Mouse (Mus musculus) spleen, postnatal 10 days (tissue): ENCODE results near the gene Cbr2.
"Not testable (repeated sequence)": the region's sequence is repeated elsewhere in the genome, so short reads cannot be mapped to it uniquely, and the experiment has no call there.

Experiments
- DNase-seq, 2 experiments: peaks; one replicate each; pipeline ENCODE4 v3.0.0; 2021 to 2022; ENCODE audit warnings: low spot score in 2 of 2

The Cbr2 gene

GRCm38 (mm10) chr11:120731858-120732680, at the start of gene Cbr2:
Gene Cbr2, minus strand, starts transcription at chr11:120732114.
- no peak for DNase-seq

- DNase-seq, result not testable (repeated sequence)
These were observed 49.4 kb upstream of the Cbr2 start for GRCm38 (mm10) chr11:120781361-120781760.

- DNase-seq, result no peak
These were observed 48.0 kb upstream of the Cbr2 start for GRCm38 (mm10) chr11:120779876-120780275.

GRCm38 (mm10) chr11:120777123-120777522, 45.2 kb upstream of the Cbr2 start:
- no peak for DNase-seq

DNA sequence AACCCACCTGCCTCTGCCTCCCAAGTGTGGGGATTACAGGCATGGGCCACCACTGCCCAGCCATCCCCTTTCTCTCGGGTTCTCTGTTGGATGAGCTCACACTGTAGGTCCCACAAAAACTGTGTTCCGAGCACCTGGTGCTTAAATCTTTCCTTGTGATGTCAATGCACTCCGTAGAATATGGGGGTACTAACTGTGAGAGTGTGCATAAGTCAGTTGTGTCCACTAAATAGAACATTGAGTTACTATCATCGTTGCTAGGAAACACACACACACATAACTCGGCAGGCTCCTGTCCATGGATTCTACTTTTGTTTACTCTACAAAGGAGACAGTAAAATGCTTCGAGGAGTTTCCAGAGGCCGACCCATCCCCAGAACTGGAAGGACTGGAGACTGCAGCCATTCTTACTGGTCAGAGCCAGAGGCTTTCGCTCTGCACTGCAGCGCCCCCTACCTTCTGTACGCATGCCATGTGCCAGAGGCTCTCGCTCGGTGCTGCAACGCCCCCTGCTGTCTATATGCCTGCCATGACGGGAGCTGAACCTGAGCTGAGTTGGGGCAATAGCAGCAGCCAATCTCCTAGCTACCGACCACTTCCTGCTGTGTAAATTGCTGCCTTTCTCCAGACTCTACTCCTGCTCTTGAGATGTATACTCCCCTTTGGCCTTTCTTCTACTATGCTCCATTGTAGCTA, 44.0 kb upstream of the Cbr2 start:
- peak; percentile 87 to 95 for DNase-seq

DNA sequence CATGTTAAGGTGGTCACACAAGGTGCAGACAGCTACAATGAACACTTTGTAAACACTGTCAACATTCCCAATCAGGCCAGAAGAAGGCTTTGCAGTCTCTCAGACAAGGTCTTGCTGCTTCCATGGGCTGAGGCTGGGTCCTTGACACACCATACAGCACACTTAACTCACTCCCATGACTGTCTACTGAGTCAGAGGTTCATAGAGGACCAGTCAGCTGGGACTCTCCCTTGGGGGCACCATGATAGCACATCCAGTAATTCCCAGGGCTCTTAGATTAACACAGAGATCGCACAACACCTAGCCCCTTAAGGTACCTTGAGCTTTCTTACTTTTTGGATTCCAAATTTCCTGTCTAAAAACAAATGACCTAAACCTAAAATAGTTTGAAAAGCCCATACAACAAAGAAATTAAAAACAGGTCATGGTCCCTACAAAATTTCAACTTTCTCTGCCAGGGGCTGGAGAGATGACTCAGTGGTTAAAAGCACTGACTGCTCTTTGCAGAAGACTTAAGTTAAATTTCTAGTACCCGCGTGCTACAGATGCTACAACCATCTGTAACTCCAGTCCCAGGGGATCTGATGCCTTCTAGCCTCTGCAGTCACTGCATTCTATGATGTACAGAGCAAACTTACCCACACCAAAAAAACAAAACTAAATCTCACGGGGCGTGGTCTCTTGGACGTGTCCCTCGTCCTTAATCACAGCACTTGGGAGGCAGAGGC, 41.7 kb upstream of the Cbr2 start:
- no peak for DNase-seq

GRCm38 (mm10) chr11:120772749-120773148, 40.8 kb upstream of the Cbr2 start:
- no peak for DNase-seq

DNA sequence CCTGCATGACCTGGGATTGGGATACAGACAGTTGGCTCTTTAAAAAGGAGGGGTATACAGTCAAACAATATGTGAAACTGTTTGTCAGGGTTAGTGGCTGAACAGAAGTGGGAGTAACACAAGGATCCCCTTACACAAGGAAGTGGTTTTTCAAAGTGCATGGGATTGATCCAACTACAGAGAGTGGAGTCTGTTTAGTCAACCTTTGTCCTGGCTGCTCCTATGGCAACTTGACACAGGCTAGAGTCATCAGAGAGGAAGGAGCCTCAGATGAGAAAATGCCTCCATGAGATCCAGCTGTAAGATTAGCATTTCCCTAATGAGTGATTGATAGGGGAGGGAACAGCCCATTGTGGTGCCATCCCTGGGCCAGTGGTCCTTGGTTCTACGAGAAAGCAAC, 36.3 kb upstream of the Cbr2 start:
- DNase-seq, result no peak

DNA sequence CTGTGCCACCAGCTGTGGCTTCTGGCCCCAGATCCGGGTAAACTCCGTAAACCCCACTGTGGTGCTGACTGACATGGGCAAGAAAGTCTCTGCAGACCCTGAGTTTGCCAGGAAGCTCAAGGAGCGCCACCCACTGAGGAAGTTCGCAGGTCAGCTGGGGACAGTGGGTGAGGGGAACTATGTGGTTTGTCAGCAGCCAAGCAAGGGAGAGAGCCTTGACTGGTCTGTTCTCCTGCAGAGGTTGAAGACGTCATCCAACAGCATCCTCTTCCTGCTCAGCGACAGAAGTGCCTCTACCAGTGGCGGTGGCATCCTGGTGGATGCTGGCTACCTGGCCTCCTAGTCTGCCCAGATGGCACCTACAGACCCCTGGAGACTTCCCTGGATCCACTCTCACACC, 35.1 kb upstream of the Cbr2 start:
- DNase-seq, result not testable (repeated sequence)

DNA sequence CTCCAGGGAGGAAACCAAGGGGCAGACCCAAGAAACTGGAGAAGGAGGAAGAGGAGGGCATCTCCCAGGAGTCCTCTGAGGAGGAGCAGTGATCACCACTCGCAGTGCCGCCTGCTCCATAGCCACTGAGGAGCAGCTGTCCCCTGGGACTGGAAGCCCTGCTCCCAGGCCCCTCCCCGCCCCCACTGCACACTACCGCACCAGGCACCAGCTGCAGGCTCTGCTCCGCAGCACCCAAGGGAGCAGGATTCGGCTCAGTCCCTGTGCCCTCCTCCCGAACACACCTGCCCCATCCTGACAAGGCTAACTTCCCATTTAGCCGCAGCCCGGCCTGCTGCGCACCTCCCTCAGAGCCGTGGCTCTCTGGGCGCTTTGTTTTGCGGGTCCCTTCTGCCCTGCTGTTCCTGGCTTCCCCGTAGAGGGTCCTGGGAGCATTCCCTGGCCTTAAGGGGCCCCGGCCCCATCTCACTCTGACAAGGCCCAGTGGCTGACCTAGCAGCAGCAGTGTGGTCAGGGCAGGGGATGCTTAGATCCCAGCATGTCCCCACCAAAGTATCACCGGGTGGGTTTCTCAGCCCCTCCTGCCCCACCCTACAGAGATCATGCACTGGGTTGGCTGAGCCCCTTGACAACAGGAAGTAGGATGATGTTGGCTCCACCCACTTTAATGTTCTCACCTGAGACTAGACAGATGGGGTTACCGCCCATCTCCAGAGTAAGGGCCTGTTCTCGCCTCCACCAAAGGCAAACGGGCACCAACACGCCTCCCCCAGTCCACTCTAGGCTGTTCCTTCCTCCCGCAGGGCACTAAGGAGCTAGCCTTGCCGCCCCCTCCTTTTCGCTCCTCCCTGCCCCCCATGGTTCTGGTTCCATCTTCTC, 31.4 kb upstream of the Cbr2 start:
- DNase-seq, result not testable (repeated sequence)

DNA sequence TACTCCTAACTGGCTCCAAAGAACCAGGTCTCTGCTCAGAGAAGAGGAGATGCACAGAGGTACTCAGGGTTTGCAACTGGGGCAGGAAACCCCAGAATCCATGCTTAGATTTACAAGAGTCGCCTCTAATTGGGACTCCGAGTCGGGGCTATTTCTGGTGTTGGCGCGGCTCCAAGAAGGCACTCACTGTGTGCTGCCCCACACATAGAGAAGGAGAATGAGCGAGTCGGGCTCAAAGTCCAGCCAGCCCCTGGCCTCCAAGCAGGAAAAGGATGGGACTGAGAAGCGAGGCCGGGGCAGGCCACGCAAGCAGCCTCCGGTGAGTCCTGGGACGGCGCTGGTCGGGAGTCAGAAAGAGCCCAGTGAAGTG, 30.7 kb upstream of the Cbr2 start, which contains the start of gene Hmga1b:
Gene Hmga1b, plus strand, starts transcription at position 123 of the 370 bp plus-strand sequence.
- not testable (repeated sequence) for DNase-seq

- DNase-seq, result no peak
These were observed 30.1 kb upstream of the Cbr2 start for GRCm38 (mm10) chr11:120761811-120762671.

DNA sequence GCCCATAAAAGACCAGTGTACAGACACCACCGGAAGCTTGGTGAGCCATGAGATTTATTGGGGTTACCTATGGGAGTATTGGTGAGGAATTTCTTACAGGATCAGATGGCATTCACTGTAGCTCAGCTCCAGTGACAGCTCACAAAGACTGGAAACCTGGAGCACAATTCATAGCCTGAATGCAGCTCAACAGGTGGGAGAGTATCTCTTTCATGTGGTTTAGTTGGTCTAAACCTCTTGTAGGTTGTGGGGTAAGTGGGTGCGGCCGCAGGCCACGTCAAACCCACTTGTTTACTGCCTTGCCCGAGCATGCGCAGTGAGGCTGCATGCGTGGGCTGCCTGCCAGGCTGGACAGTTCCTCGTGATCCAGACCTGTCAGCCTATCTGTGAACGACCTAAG, 28.3 kb upstream of the Cbr2 start:
- DNase-seq, result no peak

DNA sequence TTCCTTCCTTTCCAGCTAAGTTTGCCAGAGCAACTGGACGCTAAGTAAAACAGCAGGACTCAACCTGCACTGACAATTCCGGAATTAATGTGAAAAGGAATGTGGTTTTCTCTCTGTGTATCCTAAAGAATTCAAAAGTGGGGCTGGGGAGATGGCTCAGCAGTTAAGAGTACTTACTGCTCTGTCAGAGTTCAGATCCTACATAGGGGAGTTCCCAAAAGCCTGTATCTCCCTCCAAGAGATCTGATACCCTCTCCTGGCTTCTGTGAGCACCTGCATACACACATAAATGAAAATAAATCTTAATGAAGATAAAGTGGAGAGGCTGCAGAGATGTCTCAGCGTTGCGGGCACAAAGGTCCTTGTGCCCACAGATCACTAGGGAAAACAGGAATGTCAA, 19.7 kb upstream of the Cbr2 start:
- DNase-seq, result no peak

GRCm38 (mm10) chr11:120749430-120749829, 17.5 kb upstream of the Cbr2 start:
- peak in 1 of 2 experiments; percentile 65 for DNase-seq

DNA sequence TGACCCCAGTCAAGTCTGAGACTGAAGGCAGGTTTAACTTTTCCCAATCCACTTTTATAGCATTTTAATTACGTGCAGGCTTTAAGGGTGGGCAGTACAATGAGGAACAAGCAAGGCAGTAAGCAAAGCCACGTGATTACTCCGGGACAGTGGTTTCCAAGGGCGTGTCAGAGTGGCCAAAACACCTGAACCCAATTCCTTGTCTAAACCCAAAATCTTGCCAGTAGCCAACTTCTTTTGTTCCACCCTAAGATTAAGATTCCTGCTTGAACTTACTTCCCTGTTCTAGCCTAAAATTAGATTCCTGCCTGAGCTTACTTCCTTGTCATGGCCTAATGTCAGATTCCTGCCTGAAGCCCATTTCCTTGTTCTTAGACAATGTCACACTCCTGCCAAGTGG, 16.1 kb upstream of the Cbr2 start:
- DNase-seq, result no peak

DNA sequence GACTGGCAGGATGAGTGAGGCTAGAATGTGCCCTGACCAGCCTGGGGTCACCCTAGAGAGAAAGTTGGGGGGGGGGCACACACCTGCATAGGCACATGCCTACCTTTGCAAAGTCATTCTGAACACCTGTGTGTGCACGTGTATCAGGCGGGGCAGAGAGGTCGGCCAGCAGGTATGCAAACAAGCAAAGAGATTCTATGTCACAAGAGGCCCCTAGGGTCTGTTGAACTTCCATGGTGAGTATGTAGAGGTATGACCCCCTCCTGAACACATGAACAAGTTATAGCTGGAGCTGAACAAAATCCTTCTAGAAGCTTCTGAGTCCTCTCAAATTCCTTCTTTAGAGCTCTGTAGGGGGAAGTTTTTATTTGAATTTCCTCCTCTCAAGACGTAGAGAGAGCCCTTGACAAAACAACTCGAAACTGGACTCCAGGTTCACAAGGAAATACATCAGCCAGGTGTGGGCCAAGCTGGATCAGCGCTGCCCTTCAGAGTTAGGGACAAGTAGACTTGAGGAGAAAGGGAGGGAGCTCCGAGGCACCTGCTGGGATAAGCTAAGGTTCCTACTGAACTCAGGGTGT, 12.3 kb upstream of the Cbr2 start:
- DNase-seq, result no peak

GRCm38 (mm10) chr11:120740981-120741380, 9.1 kb upstream of the Cbr2 start:
- no peak for DNase-seq

DNA sequence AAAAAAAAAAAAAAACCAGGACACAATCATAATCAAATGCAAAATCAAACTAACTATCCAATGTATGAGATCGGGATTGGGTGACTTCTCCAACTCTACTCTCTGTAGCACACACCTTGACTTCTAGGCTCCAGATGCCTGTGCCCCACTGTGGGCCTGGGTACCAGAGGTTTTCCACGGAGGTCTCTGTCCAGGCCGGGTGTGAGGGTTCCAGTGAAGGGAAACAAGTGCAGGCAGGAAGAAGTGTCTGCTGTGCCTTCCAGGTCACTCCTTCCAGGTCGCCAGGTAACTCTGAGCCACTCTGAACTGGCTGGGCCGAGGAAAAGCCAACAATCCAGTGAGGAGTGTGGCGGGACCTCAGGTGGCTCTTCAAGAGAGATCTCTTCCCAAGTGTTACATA, 4.5 kb upstream of the Cbr2 start:
- no peak for DNase-seq

DNA sequence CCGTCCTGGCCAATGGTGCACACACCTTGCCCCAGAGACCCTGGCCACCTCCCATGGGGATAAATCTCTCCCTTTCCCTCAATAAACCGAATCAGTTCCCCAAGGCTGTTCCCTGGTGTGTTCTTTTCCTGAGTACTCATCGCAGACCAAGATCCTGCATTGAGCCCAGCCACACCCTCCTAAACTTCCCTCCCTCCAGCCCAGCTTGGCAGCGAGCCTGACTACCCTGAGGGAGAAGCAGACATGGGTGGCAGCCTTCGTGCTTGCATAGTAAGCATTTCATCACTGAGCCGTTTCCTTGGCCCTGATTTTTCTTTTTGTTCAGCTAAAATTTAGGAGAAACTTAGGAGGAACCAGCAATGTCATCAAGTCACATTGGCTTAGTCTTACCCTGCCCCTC, 1.6 kb upstream of the Cbr2 start:
- no peak for DNase-seq
